Mouse (Mus musculus): ENCODE measurements around the gene Etv3. TPM values are rescaled to one million over a fixed set of nuclear protein-coding genes. Genes with fewer than 3 reads are reported as not detected.

Etv3 gene
- polyA plus RNA-seq, 1 experiment, result 4.6 TPM

GRCm38 (mm10) chr3:87527139-87527538 lies 1.9 kb downstream of the Etv3 start:
- peaks cover 15% of the 10 kb centered on the region for H3K79me2 ChIP-seq (ENCODE audit: control insufficient read depth, insufficient read depth)
- H3K4me3 ChIP-seq, result peak overlapping the region; percentile 65
- H3K4me2 ChIP-seq (ENCODE audit: low read depth), result no peak overlapping the region
- TF ChIP-seq USF1 (IDR thresholded peaks at IDR 0.05; ENCODE audit: low read depth) (no peak), POLR2AphosphoS2 (IDR thresholded peaks at IDR 0.05; ENCODE audit: insufficient read length, low read depth) (no peak), E2F4 (IDR thresholded peaks at IDR 0.05; ENCODE audit: insufficient read depth) (no peak), POLR2A (IDR thresholded peaks at IDR 0.05; ENCODE audit: insufficient read length, low read depth) (no peak), TCF12 (IDR thresholded peaks at IDR 0.05; ENCODE audit: insufficient read depth, poor library complexity, severe bottlenecking) (no peak), MYOG (IDR thresholded peaks at IDR 0.05; ENCODE audit: control insufficient read depth in 1 of 3, insufficient read depth in 1 of 3, insufficient read length in 2 of 3, low read depth in 2 of 3) (no peak), SRF (IDR thresholded peaks at IDR 0.05; ENCODE audit: control insufficient read depth, insufficient read length, low read depth) (no peak), TCF3 (IDR thresholded peaks at IDR 0.05; ENCODE audit: insufficient read length, low read depth) (no peak), MAX (IDR thresholded peaks at IDR 0.05; ENCODE audit: low read depth) (no peak), MYOD1 (IDR thresholded peaks at IDR 0.05; ENCODE audit: control insufficient read depth in 1 of 3, insufficient read length in 2 of 3, low read depth in 2 of 3) (no peak), REST (IDR thresholded peaks at IDR 0.05; ENCODE audit: insufficient read depth, insufficient read length) (no peak), CEBPB (IDR thresholded peaks at IDR 0.05; ENCODE audit: insufficient read depth, poor library complexity, severe bottlenecking) (no peak)
- H3ac ChIP-seq (ENCODE audit: control insufficient read depth, insufficient read length), result no peak overlapping the region
- H3K27me3 ChIP-seq (ENCODE audit: control insufficient read depth, insufficient read depth, insufficient read length), result peaks cover 5% of the 10 kb centered on the region
- H3K36me3 ChIP-seq (ENCODE audit: control insufficient read depth, insufficient read depth), result peaks cover 6% of the 10 kb centered on the region

GRCm38 (mm10) chr3:87528021-87528420 lies 2.8 kb downstream of the Etv3 start:
- peaks cover 15% of the 10 kb centered on the region for H3K79me2 ChIP-seq (ENCODE audit: control insufficient read depth, insufficient read depth)
- no peak overlapping the region for H3K4me3 ChIP-seq
- H3K27me3 ChIP-seq (ENCODE audit: control insufficient read depth, insufficient read depth, insufficient read length), result no peaks in the 10 kb centered on the region
- peaks cover 6% of the 10 kb centered on the region for H3K36me3 ChIP-seq (ENCODE audit: control insufficient read depth, insufficient read depth)
- TF ChIP-seq TCF3 (IDR thresholded peaks at IDR 0.05; ENCODE audit: insufficient read length, low read depth) (no peak), TCF12 (IDR thresholded peaks at IDR 0.05; ENCODE audit: insufficient read depth, poor library complexity, severe bottlenecking) (no peak), MYOG (IDR thresholded peaks at IDR 0.05; ENCODE audit: control insufficient read depth in 1 of 3, insufficient read depth in 1 of 3, insufficient read length in 2 of 3, low read depth in 2 of 3) (no peak), MAX (IDR thresholded peaks at IDR 0.05; ENCODE audit: low read depth) (no peak), CEBPB (IDR thresholded peaks at IDR 0.05; ENCODE audit: insufficient read depth, poor library complexity, severe bottlenecking) (no peak), MYOD1 (IDR thresholded peaks at IDR 0.05; ENCODE audit: control insufficient read depth in 1 of 3, insufficient read length in 2 of 3, low read depth in 2 of 3) (no peak), USF1 (IDR thresholded peaks at IDR 0.05; ENCODE audit: low read depth) (no peak), SRF (IDR thresholded peaks at IDR 0.05; ENCODE audit: control insufficient read depth, insufficient read length, low read depth) (no peak), E2F4 (IDR thresholded peaks at IDR 0.05; ENCODE audit: insufficient read depth) (no peak), REST (IDR thresholded peaks at IDR 0.05; ENCODE audit: insufficient read depth, insufficient read length) (no peak), POLR2AphosphoS2 (IDR thresholded peaks at IDR 0.05; ENCODE audit: insufficient read length, low read depth) (no peak), POLR2A (IDR thresholded peaks at IDR 0.05; ENCODE audit: insufficient read length, low read depth) (no peak)
- H3K4me2 ChIP-seq (ENCODE audit: low read depth), result no peak overlapping the region
- no peak overlapping the region for H3ac ChIP-seq (ENCODE audit: control insufficient read depth, insufficient read length)

GRCm38 (mm10) chr3:87528841-87529240 lies 3.6 kb downstream of the Etv3 start:
- Histone ChIP-seq H3K79me2 (ENCODE audit: control insufficient read depth, insufficient read depth) (peaks cover 15% of the 10 kb centered on the region), H3ac (ENCODE audit: control insufficient read depth, insufficient read length) (no peak overlapping the region), H3K4me3 (no peak overlapping the region), H3K36me3 (ENCODE audit: control insufficient read depth, insufficient read depth) (peaks cover 6% of the 10 kb centered on the region), H3K4me2 (ENCODE audit: low read depth) (no peak overlapping the region), H3K27me3 (ENCODE audit: control insufficient read depth, insufficient read depth, insufficient read length) (no peaks in the 10 kb centered on the region)
- no peak for TF ChIP-seq USF1 (IDR thresholded peaks at IDR 0.05; ENCODE audit: low read depth)
- TF ChIP-seq REST (IDR thresholded peaks at IDR 0.05; ENCODE audit: insufficient read depth, insufficient read length), result no peak
- TF ChIP-seq MYOG (IDR thresholded peaks at IDR 0.05; ENCODE audit: control insufficient read depth in 1 of 3, insufficient read depth in 1 of 3, insufficient read length in 2 of 3, low read depth in 2 of 3), result no peak
- no peak for TF ChIP-seq CEBPB (IDR thresholded peaks at IDR 0.05; ENCODE audit: insufficient read depth, poor library complexity, severe bottlenecking)
- no peak for TF ChIP-seq TCF3 (IDR thresholded peaks at IDR 0.05; ENCODE audit: insufficient read length, low read depth)
- TF ChIP-seq MAX (IDR thresholded peaks at IDR 0.05; ENCODE audit: low read depth), result no peak
- TF ChIP-seq SRF (IDR thresholded peaks at IDR 0.05; ENCODE audit: control insufficient read depth, insufficient read length, low read depth), result no peak
- TF ChIP-seq E2F4 (IDR thresholded peaks at IDR 0.05; ENCODE audit: insufficient read depth), result no peak
- TF ChIP-seq POLR2A (IDR thresholded peaks at IDR 0.05; ENCODE audit: insufficient read length, low read depth), result no peak
- no peak for TF ChIP-seq MYOD1 (IDR thresholded peaks at IDR 0.05; ENCODE audit: control insufficient read depth in 1 of 3, insufficient read length in 2 of 3, low read depth in 2 of 3)
- no peak for TF ChIP-seq TCF12 (IDR thresholded peaks at IDR 0.05; ENCODE audit: insufficient read depth, poor library complexity, severe bottlenecking)
- TF ChIP-seq POLR2AphosphoS2 (IDR thresholded peaks at IDR 0.05; ENCODE audit: insufficient read length, low read depth), result no peak

- Histone ChIP-seq H3ac (ENCODE audit: control insufficient read depth, insufficient read length) (no peak overlapping the region), H3K4me2 (ENCODE audit: low read depth) (no peak overlapping the region), H3K36me3 (ENCODE audit: control insufficient read depth, insufficient read depth) (peaks cover 6% of the 10 kb centered on the region), H3K4me3 (no peak overlapping the region), H3K79me2 (ENCODE audit: control insufficient read depth, insufficient read depth) (peaks cover 15% of the 10 kb centered on the region), H3K27me3 (ENCODE audit: control insufficient read depth, insufficient read depth, insufficient read length) (no peaks in the 10 kb centered on the region)
- TF ChIP-seq CEBPB (IDR thresholded peaks at IDR 0.05; ENCODE audit: insufficient read depth, poor library complexity, severe bottlenecking) (no peak), TCF12 (IDR thresholded peaks at IDR 0.05; ENCODE audit: insufficient read depth, poor library complexity, severe bottlenecking) (no peak), USF1 (IDR thresholded peaks at IDR 0.05; ENCODE audit: low read depth) (no peak), MAX (IDR thresholded peaks at IDR 0.05; ENCODE audit: low read depth) (no peak)
These were observed 4.4 kb downstream of the Etv3 start for GRCm38 (mm10) chr3:87529568-87529967.

GRCm38 (mm10) chr3:87530234-87530633 lies 5.0 kb downstream of the Etv3 start:
- Histone ChIP-seq H3K36me3 (ENCODE audit: control insufficient read depth, insufficient read depth) (peaks cover 6% of the 10 kb centered on the region), H3K27me3 (ENCODE audit: control insufficient read depth, insufficient read depth, insufficient read length) (no peaks in the 10 kb centered on the region), H3K79me2 (ENCODE audit: control insufficient read depth, insufficient read depth) (peaks cover 15% of the 10 kb centered on the region), H3ac (ENCODE audit: control insufficient read depth, insufficient read length) (no peak overlapping the region), H3K4me3 (no peak overlapping the region), H3K4me2 (ENCODE audit: low read depth) (no peak overlapping the region)
- no peak for TF ChIP-seq TCF12 (IDR thresholded peaks at IDR 0.05; ENCODE audit: insufficient read depth, poor library complexity, severe bottlenecking)
- TF ChIP-seq POLR2AphosphoS2 (IDR thresholded peaks at IDR 0.05; ENCODE audit: insufficient read length, low read depth), result no peak
- no peak for TF ChIP-seq MAX (IDR thresholded peaks at IDR 0.05; ENCODE audit: low read depth)
- no peak for TF ChIP-seq CEBPB (IDR thresholded peaks at IDR 0.05; ENCODE audit: insufficient read depth, poor library complexity, severe bottlenecking)
- no peak for TF ChIP-seq POLR2A (IDR thresholded peaks at IDR 0.05; ENCODE audit: insufficient read length, low read depth)
- no peak for TF ChIP-seq REST (IDR thresholded peaks at IDR 0.05; ENCODE audit: insufficient read depth, insufficient read length)
- TF ChIP-seq USF1 (IDR thresholded peaks at IDR 0.05; ENCODE audit: low read depth), result no peak
- no peak for TF ChIP-seq MYOG (IDR thresholded peaks at IDR 0.05; ENCODE audit: control insufficient read depth in 1 of 3, insufficient read depth in 1 of 3, insufficient read length in 2 of 3, low read depth in 2 of 3)
- no peak for TF ChIP-seq MYOD1 (IDR thresholded peaks at IDR 0.05; ENCODE audit: control insufficient read depth in 1 of 3, insufficient read length in 2 of 3, low read depth in 2 of 3)
- no peak for TF ChIP-seq E2F4 (IDR thresholded peaks at IDR 0.05; ENCODE audit: insufficient read depth)
- no peak for TF ChIP-seq TCF3 (IDR thresholded peaks at IDR 0.05; ENCODE audit: insufficient read length, low read depth)
- TF ChIP-seq SRF (IDR thresholded peaks at IDR 0.05; ENCODE audit: control insufficient read depth, insufficient read length, low read depth), result no peak

Data from myocyte (in vitro differentiated cells).